Mouse (Mus musculus) NIH3T3 (cell line): ENCODE measurements around the gene 4930572O03Rik.
"Not testable (repeated sequence)": the region's sequence is repeated elsewhere in the genome, so short reads cannot be mapped to it uniquely, and the experiment has no call there.

Experiments used
- DNase-seq: peaks from one replicate; pipeline ENCODE4 v3.0.0-alpha.2; 2012; ENCODE audit warnings: low read depth

The 4930572O03Rik gene

DNA sequence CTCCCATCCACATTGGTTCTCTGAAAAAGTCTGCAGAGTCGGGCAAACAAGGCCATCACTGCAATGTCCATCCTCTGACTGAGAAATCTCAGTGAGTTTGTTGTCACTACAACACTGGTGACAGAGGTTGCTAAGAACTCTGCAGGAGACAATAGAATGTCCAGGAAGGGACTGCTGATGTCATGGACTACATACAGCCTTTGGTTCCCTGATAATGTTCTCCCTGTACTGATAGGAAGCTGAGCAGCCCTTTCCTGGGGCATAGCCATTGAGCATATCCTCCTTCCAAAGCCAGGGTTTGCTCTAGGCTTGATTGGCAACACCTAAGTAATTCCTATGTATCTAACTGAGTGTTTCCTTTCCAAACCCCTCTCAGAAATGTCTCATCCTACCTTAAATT is at the start of gene 4930572O03Rik:
Gene 4930572O03Rik, minus strand, starts transcription at position 101 of the 400 bp plus-strand sequence.
- DNase-seq, result not testable (repeated sequence)

DNA sequence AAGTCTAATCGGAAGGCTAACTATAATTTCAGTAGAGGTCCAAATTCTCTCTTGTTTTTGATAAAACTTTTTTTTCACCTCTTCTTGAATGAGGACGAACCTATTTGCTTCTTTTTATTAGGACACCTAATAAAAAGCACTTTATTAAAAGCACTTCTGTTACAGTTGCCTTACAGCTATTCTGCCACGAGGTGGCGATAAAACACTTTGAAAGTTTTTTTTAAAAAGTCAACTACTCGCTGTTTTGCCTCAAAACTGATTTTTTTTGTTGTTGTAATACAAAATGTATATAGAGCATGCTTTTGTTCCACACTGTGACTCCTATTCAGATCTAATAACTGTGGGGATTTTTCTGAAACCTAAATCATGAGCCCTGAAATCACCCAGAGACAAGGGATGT is 46.0 kb upstream of the 4930572O03Rik start:
- peak; percentile 24 for DNase-seq

DNA sequence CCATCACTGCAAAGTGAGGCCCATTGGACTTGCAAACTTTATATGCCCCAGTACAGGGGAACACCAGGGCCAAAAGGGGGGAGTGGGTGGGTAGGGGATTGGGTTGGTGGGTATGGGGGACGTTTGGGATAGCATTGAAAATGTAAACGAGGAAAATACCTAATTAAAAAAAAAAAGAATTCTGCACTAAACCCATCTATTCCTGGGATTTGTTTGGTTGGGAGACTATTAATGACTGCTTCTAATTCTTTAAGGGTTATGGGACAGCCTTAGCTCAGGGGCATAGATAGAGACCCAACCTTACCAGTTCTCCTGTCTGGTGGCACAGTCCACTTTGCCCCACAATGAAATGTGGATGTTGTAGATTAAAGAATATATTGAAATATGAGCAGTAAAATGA is 40.9 kb upstream of the 4930572O03Rik start:
- not testable (repeated sequence) for DNase-seq

DNA sequence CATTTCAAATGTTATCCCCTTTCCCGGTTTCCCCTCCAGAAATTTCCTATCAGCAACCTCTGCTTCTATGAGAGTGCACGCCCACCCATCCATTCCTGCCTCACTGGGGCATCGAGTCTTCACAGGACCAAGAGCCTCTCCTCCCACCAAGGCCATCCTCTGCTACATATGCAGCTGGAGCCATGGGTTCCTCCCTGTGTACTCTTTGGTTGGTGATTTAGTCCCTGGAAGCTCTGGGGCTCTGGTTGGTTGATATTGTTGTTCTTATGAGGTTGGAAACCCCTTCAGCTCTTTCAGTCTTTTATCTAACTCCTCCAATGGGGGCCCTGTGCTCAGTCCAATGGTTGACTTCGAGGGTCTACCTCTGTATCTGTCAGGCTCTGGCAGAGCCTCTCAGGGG is 35.0 kb upstream of the 4930572O03Rik start:
- not testable (repeated sequence) for DNase-seq

DNA sequence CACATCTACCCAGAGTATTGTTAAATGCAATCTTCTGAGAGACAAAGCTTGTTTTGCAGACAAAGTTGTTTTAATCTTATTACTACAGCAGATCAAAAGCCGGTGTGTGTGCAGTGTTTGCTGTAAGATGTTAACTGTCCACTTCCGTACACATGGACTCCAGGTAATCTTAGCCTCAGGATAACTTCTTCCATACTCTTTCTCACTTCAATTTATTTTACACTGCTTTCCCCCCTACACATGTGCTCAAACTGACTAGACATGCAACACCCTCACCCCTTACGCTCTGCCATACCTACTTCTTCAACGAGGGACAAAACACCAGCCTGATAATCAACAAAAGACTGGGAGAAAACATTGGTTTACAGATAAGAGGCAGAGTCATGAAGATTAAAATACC is 34.0 kb upstream of the 4930572O03Rik start:
- peak; percentile 3 for DNase-seq

DNA sequence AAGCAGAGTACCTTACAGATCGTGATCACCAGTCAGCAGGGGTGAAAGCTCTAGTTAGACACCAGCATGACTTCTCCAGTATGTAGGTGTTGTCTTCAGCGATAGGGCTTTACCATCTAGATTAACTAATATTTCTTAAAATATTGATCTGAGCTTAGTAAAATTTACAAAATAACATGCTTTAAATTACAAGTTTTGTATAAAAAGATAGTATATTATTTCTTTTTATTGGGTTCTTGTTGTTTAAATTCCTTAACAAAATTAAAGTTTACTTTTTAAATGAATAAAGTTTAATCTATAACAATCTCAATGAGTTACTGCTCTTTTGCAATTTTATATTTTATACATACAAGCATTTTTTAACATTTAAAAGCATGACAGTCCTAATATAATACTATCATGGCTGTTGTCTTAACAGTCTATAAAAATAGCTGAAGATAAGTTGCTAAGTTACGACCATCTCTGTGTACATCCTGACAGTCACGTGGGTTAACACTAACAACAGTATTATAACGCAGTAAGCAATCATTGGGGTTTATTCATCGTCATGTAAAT is 32.9 kb upstream of the 4930572O03Rik start:
- not testable (repeated sequence) for DNase-seq

DNA sequence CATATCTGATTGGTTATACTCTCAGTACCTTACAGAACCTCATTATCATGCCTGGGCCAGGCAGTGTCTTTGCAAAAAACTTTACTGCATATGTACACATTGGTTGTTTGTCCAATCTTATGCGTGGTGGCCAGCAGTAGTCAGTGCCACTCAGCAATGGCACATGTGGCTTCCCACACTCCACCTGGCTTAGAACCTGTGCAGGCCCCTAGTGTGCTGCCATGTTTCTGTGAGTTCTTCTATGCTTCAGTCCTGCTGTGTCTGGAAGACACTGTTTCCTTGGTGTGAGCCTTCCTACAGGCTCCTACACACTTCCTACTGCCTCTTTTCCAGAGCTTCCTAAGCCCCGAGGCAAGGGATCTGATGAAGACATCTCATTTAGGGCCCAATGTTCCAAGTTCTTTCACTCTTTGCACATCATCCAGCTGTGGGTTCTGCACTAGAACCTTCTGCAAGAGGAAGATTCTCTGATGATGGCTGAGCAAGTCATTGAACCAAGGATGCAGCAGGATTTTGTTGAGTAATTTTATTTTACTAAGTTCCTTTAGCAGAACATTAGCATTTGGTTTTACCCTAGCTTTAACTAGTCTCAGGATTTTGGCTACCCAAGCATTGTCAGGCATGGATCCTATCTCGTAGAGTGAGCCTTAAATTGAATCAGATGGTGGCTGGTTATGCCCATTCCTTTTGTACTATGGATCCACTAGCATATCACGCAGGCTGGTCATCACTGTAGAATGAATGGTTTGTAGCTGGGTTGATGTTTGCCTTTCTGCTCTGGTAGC is 32.2 kb upstream of the 4930572O03Rik start:
- DNase-seq, result not testable (repeated sequence)

DNA sequence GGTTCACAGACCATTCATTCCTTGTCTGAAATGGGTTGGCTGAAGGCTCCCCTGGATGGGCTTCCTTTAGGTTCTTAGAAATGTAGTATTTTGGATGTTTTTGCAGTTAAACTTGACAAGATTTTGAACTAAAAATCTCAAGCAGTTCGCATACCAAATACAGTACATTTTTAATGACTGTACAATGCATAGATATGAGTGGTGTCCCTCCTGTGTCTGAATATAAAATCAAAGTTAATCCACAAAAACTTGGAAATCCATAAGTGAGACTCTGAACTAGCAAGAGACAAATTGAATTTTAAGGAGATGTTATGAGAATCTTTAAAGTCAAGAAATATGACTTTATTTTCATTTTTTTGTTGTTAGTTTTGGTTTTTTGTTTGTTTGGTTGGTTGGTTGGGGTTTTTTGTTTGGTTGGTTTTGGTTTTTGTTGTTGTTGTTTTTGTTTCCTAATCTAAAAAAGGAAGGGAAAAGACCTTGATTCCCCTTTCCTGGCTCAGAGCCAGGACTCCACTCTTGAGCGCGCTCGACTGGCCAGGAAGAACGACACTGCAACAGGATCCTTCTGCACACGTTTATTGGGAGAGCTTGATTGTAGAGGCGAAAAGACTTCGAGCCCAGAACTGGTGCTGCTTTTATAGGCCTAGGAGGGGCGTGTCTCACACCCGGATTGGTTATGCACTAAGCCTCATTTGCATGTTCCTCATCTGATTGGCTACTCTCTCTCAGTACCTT is 24.6 kb upstream of the 4930572O03Rik start:
- DNase-seq, result not testable (repeated sequence)

DNA sequence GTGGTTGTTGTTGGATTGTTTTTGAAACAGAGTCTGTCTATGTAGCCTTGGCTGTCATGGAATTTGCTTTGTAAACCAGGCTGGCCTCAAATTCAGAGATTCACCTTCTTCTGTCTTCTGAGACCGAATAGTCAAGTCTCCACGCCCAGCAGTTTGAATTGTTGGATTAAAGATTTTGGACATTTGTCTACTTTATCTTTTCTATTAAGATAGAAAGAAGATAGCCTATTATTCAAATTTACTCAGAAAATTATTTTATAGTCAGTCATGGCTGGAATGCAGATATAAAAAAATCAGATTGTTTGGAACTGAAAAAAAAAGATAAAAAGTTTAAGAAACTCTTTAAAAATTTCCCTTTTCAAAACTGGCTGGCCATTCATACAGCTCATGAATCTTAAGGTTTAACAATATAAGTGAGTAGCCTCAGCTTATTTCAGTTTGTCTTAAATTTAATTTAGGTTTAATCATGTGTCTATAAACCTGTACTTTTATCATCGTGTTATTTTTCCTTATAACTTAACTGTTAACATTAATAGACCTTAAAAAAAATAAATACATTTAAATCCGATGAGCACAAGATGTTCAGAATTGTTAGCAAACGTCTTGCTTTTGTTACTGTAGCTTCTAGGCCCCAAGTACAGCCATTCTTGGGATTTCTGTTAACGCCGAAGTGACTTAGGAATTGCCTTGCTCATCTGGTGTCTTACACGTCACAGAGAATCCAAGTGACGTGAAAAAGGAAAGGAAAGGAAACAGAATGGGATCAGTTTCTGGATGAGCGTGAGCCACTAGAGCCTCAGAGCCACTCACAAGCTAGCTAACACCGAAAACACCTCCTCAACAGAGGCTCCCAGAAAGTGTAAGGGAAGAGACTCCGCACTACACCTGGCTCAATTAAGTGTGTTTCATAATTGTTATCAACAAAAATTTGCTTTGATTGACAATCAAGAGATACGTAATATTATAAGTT is 23.4 kb upstream of the 4930572O03Rik start:
- peak; percentile 14 for DNase-seq

DNA sequence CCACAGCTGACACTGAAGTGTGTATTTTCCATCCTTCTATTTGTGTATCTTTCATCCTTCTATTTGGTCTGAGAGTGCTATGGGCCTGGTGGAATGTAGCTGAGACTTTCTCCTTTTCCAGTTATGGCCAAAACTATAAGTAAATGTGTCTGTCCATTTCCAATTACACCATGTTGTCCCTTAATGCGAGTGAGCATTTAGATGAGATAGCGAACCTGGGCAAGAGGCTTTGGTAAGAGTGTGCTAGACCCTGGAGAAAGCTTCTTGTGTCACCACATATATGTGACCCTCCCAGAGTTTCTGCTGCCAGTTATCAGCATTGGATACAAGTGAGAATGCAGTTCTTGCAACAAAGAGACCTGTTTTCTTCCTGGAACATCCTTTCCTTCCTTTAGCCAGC is 22.0 kb upstream of the 4930572O03Rik start:
- DNase-seq, result peak; percentile 12

DNA sequence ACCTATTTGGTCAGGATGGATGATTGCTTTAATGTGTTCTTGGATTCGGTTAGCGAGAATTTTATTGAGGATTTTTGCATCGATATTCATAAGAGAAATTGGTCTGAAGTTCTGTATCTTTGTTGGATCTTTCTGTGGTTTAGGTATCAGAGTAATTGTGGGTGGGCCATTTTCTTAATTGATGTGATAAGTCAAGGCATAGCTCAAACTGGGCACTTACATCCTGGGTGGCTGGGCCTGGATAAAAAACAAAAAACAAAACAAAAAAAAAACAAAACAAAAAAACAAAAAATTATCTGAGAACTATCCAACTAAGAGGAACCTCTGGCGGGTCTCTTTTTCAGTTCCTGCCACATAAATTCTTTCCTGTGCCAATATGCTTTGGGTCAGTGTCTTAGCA is 20.9 kb upstream of the 4930572O03Rik start:
- DNase-seq, result not testable (repeated sequence)

DNA sequence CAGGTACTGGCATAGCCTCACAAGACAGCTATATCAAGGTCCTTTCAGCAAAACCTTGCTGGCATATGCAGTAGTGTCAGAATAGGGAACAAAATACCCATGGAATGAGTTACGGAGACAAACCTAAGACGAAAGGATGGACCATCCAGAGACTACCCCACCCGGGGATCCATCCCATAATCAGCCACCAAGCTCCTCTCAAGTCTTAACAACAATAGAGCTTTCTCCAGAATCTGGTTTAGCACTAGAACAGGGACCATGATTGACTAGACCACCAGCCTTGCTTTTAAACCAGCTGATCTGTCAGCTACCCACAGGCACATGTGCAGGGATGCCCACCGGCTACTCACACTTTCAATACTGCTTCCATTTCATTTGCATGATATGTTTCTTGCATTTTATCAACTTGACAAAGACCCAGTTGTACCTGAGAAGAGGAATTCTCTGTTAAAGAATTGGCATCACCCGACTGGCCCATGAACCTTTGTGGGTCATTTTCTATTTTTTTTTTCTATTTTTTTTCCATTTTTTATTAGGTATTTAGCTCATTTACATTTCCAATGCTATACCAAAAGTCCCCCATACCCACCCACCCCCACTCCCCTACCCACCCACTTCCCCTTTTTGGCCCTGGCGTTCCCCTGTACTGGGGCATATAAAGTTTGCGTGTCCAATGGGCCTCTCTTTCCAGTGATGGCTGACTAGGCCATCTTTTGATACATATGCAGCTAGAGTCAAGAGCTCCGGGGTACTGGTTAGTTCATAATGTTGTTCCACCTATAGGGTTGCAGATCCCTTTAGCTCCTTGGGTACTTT is 17.8 kb upstream of the 4930572O03Rik start:
- DNase-seq, result not testable (repeated sequence)

DNA sequence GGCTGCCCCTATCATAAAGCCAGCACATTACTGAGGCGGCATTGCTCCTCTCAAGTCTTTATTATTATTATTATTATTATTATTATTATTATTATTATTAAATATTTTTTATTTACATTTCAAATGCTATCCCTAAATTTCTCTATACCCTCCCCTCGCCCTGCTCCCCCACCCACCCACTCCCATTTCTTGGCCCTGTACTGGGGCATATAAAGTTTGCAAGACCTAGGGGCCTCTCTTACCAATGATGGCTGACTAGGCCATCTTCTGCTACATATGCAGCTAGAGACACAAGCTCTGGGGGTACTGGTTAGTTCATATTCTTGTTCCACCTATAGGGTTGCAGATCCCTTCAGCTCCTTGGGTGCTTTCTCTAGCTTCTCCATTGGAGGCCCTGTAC is 17.1 kb upstream of the 4930572O03Rik start:
- not testable (repeated sequence) for DNase-seq

DNA sequence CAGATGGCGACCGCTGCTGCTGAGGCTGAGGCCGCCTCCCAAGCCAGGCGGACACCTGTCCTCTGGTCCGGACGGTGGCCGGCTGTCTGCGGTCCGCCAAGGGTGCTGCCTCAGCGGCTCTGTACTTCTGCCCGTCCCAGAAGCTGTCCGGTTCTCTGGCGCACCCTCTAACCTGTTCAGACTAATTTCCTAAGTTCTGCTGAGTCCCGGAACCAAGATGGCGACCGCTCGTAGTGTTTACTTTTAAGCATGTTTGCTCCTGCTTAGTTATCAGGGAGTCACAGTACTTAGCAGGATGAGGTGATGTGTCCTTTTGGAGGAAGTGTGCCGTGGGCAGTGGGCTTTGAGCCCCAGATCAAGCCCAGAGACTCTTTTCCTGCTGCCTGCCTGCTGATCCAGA is 13.9 kb upstream of the 4930572O03Rik start:
- DNase-seq, result peak; percentile 3

DNA sequence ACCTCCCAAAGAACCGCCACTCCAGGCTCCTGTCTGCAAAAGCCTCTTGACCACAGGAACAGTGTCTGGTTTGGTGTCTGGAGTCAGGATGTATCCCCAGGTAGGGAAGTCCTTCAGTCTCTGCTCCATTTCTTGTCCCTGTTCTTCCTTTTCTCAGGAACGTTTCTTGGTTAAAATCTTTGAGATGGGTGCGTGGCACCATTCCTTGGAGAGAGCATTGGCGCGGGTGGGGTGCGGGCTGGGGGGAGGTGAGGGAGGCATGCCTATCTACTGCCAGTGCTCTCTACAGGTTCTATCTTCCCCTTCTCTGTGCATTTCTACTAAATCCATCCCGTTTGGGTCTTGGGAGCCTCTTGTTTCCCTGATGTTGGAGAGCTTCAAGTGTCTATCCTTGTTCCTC is 7.0 kb upstream of the 4930572O03Rik start:
- DNase-seq, result not testable (repeated sequence)

DNA sequence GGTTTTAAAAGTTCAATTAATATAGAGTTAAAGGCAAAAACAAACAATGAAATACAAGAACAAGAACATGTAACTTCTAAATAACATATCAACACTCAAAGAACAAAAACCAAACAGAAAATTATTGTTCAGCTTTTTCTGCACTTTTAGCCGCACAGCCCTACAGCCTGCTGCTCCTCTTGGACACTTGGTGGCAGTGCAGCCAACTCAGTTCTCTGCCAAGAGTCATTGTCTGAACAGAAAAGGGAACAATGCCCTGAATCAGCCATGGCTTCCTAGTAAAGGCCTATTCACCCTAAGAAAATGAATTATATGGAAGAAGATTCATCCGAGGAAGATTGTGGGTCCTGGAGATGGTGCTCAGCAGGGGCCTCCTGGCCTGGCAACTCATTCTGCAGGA is 4.5 kb downstream of the 4930572O03Rik start:
- not testable (repeated sequence) for DNase-seq

DNA sequence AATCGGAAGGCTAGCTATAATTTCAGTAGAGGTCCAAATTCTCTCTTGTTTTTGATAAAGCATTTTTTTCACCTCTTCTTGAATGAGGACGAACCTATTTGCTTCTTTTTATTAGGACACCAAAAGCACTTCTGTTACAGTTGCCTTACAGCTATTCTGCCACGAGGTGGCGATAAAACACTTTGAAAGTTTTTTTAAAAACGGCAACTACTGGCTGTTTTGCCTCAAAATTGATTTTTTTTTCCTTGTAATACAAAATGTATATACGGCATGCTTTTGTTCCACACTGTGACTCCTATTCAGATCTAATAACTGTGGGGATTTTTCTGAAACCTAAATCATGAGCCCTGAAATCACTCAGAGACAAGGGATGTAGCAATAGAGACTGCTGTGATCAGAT is 11.2 kb downstream of the 4930572O03Rik start:
- not testable (repeated sequence) for DNase-seq

DNA sequence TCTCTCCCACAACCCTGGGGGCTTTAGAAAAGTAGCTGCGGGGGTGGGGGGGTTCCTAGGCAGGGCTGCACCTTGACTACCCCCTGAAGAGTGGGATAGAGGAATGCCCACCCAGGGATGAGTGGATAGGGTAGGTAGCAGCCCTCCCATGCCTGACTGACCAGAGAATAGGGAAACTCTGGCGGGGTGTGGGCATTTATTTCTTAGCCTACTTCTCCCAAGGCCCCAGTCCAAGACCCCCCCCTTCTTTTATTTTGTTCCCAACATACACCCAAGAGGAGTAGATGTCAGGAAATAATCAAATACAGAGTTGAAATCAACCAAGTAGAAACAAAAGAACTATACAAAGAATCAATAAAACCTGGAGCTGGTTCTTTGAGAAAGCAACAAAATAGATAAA is 19.2 kb downstream of the 4930572O03Rik start:
- DNase-seq, result not testable (repeated sequence)

DNA sequence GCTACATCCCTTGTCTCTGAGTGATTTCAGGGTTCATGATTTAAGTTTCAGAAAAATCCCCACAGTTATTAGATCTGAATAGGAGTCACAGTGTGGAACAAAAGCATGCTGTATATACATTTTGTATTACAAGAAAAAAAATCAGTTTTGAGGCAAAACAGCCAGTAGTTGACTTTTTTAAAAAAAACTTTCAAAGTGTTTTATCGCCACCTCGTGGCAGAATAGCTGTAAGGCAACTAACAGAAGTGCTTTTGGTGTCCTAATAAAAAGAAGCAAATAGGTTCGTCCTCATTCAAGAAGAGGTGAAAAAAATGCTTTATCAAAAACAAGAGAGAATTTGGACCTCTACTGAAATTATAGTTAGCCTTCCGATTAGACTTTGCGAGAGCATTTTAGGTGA is 26.8 kb downstream of the 4930572O03Rik start:
- DNase-seq, result peak; percentile 64

DNA sequence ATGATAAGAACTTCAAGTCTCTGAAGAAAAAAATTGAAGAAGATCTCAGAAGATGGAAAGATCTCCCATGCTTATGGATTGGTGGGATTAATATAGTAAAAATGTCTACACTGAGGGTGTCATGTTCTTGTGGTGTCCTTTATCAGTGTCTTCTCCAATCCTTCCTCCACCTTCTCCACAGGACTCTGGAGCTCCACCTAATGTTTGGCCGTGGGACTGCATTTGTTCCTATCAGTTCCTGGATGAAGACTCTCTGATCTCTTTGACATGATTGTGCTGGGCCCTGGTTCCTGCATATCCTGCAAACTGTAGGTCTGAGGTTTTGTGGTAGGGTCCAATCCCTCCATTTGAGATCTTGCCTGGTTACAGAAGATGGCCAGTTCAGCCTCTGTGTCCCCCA is 28.7 kb downstream of the 4930572O03Rik start:
- DNase-seq, result not testable (repeated sequence)

DNA sequence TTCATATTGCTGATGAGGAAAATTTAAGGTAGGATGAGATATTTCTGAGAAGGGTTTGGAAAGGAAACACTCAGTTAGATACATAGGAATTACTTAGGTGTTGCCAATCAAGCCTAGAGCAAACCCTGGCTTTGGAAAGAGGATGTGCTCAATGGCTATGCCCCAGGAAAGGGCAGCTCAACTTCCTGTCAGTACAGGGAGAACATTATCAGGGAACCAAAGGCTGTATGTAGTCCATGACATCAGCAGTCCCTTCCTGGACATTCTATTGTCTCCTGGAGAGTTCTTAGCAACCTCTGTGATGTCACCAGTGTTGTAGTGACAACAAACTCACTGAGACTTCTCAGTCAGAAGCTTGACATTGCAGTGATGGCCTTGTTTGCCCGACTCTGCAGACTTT is 38.1 kb downstream of the 4930572O03Rik start, which contains the start of gene Speer4d:
Gene Speer4d, plus strand, starts transcription at position 301 of the 400 bp plus-strand sequence.
- not testable (repeated sequence) for DNase-seq
